Mouse (Mus musculus): Measurements from ENCODE around the gene Chchd10. TPM values are rescaled to one million over a fixed set of nuclear protein-coding genes. Genes with fewer than 3 reads are reported as not detected.

Gene Chchd10
- polyA plus RNA-seq, 1 experiment, result 507 TPM

DNA sequence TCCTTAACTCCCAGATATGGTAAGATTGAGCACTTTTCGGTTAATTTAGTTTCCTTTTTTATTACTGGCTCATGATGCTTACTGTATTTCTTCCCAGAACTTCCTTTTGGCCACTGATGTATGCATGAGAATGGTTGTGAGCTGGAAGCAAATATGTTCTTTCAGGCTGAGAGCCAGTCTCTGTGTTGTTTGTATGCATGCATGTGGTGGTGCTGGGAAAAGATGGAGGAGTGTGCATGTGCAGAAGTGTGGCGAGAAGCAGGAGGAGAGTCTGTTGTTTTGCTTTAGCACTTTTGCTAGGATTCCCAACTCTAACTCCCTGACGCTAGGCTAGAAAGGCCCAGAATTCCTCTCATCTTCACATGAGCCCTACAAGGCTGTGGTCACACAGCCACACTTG, 46.5 kb downstream of the Chchd10 start:
- Histone ChIP-seq H3K27ac (ENCODE audit: insufficient read depth, low read length) (no peak overlapping the region), H3K4me1 (ENCODE audit: control insufficient read depth, insufficient read depth, low read length) (no peaks in the 10 kb centered on the region), H3K4me3 (ENCODE audit: insufficient read depth, low read length) (no peak overlapping the region)
- TF ChIP-seq CTCF (IDR thresholded peaks at IDR 0.05; ENCODE audit: extremely low read depth, insufficient read depth, low read length), result no peak
- no peak for TF ChIP-seq POLR2A (IDR thresholded peaks at IDR 0.05; ENCODE audit: extremely low read depth, insufficient read depth, low read length)

Other genes with a start within 250 kb of the Chchd10 start
- 55.0 and 57.8 TPM in 2 replicates for gene Cabin1, start 168.8 kb upstream of the Chchd10 start, polyA plus RNA-seq (2012; rRNA removed)
- gene Ddt, start 159.7 kb upstream of the Chchd10 start, polyA plus RNA-seq (2012; rRNA removed), result 85.2 and 90.3 TPM in 2 replicates
- not detected in 2 replicates for gene Gm20441, start 152.2 kb upstream of the Chchd10 start, polyA plus RNA-seq (2012; rRNA removed)
- gene Gstt3, start 151.7 kb upstream of the Chchd10 start, polyA plus RNA-seq (2012; rRNA removed), result 4.1 and 4.7 TPM in 2 replicates
- gene Gstt1, start 134.5 kb upstream of the Chchd10 start, polyA plus RNA-seq (2012; rRNA removed), result 28.9 and 31.7 TPM in 2 replicates
- gene Gstt4, start 110.6 kb upstream of the Chchd10 start, polyA plus RNA-seq (2012; rRNA removed), result not detected in 2 replicates
- 15.6 and 17.1 TPM in 2 replicates for gene Gstt2, start 95.7 kb upstream of the Chchd10 start, polyA plus RNA-seq (2012; rRNA removed)
- gene Mif, start 72.9 kb upstream of the Chchd10 start, polyA plus RNA-seq (2012; rRNA removed), result 1,035 and 1,146 TPM in 2 replicates
- gene Derl3, start 39.7 kb upstream of the Chchd10 start, polyA plus RNA-seq (2012; rRNA removed), result 4.5 and 5.9 TPM in 2 replicates
- gene Smarcb1, start 11.5 kb upstream of the Chchd10 start, polyA plus RNA-seq (2012; rRNA removed), result 71.5 and 73.1 TPM in 2 replicates
- gene Mmp11, start 3.4 kb downstream of the Chchd10 start, polyA plus RNA-seq (2012; rRNA removed), result 2.3 and 2.6 TPM in 2 replicates
- 0.49 and 1.2 TPM in 2 replicates for gene Gm867, start 7.5 kb downstream of the Chchd10 start, polyA plus RNA-seq (2012; rRNA removed)
- not detected in 2 replicates for gene Vpreb3, start 9.9 kb downstream of the Chchd10 start, polyA plus RNA-seq (2012; rRNA removed)
- 0.06 and 0.08 TPM in 2 replicates for gene Gm5134, start 21.4 kb downstream of the Chchd10 start, polyA plus RNA-seq (2012; rRNA removed)
- 10.2 and 10.7 TPM in 2 replicates for gene Zfp280b, start 99.5 kb downstream of the Chchd10 start, polyA plus RNA-seq (2012; rRNA removed)
- not detected in 2 replicates for gene Slc5a4b, start 177.8 kb downstream of the Chchd10 start, polyA plus RNA-seq (2012; rRNA removed)
- gene Slc5a4a, start 214.3 kb downstream of the Chchd10 start, polyA plus RNA-seq (2012; rRNA removed), result not detected in 2 replicates

Data from cortical plate, adult 2 months (tissue).